In genomic region chr14:31407911-31408604, GRCm38 (mm10) we compare ENCODE assay signal across 8 mouse cellular contexts. TPM values are rescaled to one million over a fixed set of nuclear protein-coding genes. Genes with fewer than 3 reads are reported as not detected.
DNase-seq lines count a peak whose midpoint lies in the region; ATAC-seq lines count a peak whose summit lies in the region.

No protein-coding gene starts in this region.

- H3K27ac ChIP-seq in heart, embryonic 14.5 days (replicated peaks in 1 of 2; ENCODE audit: control insufficient read depth in 1 of 2, insufficient read depth in 1 of 2, low read depth in 2 of 2, low read length in 2 of 2): peak overlapping the region; percentile 78 to 85
- H3K27ac ChIP-seq in liver, embryonic 11.5 days (ENCODE audit: low read depth, low read length): peak overlapping the region; percentile 62

- peak; percentile 56 to 64 for DNase-seq in heart, adult 18-20 months
- no peak for DNase-seq in heart, postnatal 36 days
- DNase-seq in liver, embryonic 11.5 days (ENCODE audit: low spot score): no peak
- DNase-seq in frontal cortex, postnatal 14 days (ENCODE audit: low spot score in 2 of 2): no peak
- no peak for DNase-seq in layer of hippocampus, adult 9-10 months (ENCODE audit: low spot score)

- 57% methylated on average over 6 of the region's 6 CpGs for WGBS in heart, embryonic 14.5 days
- 56% methylated on average over 6 of the region's 6 CpGs for WGBS in liver, embryonic 11.5 days

- H3K9me3 ChIP-seq in heart, embryonic 14.5 days (ENCODE audit: control insufficient read depth, low read length): no peaks in the 10 kb centered on the region
- no peaks in the 10 kb centered on the region for H3K9me3 ChIP-seq in liver, embryonic 11.5 days (ENCODE audit: control insufficient read depth, low read length)

- intact Hi-C loops in heart, postnatal 36 days (cut with DNase I): loop anchor here (2.0 kb wide), 1 partner anchor 27 kb away; no protein-coding TSS in a partner anchor

- peaks cover 61 to 77% of the 10 kb centered on the region in 2 experiments for H3K4me1 ChIP-seq in heart, embryonic 14.5 days (ENCODE audit: control insufficient read depth in 2 of 2, insufficient read depth in 2 of 2, low read length in 2 of 2)
- peaks cover 36% of the 10 kb centered on the region for H3K4me1 ChIP-seq in liver, embryonic 11.5 days (replicated peaks; ENCODE audit: control insufficient read depth, insufficient read depth, low read length)

- peak; percentile 57 for ATAC-seq in CD4-positive, CD25-positive, alpha-beta regulatory T cell, adult 4 months
- no peak for ATAC-seq in heart, embryonic 14.5 days (ENCODE audit: insufficient number of reproducible peaks, insufficient read depth, low FRiP score, low read depth)
- no peak for ATAC-seq in liver, embryonic 11.5 days (replicated peaks; ENCODE audit: low FRiP score)
- ATAC-seq in megakaryocyte-erythroid progenitor cell, adult 5-6 weeks (replicated peaks; ENCODE audit: low FRiP score, low TSS enrichment, poor library complexity, severe bottlenecking): no peak

- peak overlapping the region; percentile 21 for H3K4me2 ChIP-seq in heart, embryonic 14.5 days (ENCODE audit: low read length)
- 0 out of 2 replicates have a peak overlapping the region, but pooled peaks have one; percentile 7 for H3K4me2 ChIP-seq in liver, embryonic 11.5 days

- H3K36me3 ChIP-seq in heart, embryonic 14.5 days (ENCODE audit: control insufficient read depth, insufficient read depth, low read length): peaks cover 7% of the 10 kb centered on the region; the same call in 1 of the 2 replicates
- no peaks in the 10 kb centered on the region for H3K36me3 ChIP-seq in liver, embryonic 11.5 days (ENCODE audit: control insufficient read depth, insufficient read depth, low read length)

- H3K9ac ChIP-seq in heart, embryonic 14.5 days (ENCODE audit: low read length): peak overlapping the region; percentile 35
- H3K9ac ChIP-seq in liver, embryonic 11.5 days (ENCODE audit: low read depth, low read length): no peak overlapping the region

- no peaks in the 10 kb centered on the region for H3K27me3 ChIP-seq in heart, embryonic 14.5 days (ENCODE audit: control insufficient read depth, insufficient read depth, low read length)
- H3K27me3 ChIP-seq in liver, embryonic 11.5 days (replicated peaks; ENCODE audit: control insufficient read depth, insufficient read depth, low read length): no peaks in the 10 kb centered on the region

- no peak overlapping the region for H3K4me3 ChIP-seq in heart, embryonic 14.5 days (ENCODE audit: control insufficient read depth in 1 of 2, insufficient read depth in 1 of 2, low read depth in 1 of 2, low read length in 2 of 2)
- no peak overlapping the region for H3K4me3 ChIP-seq in liver, embryonic 11.5 days (ENCODE audit: low read depth, low read length)

RNA-seq across cellular contexts. Expression of gene Sh3bp5, which starts 27.8 kb away (rescaled TPM):
- total RNA-seq in heart, adult 18-20 months (2021): 10 to 100 TPM; 60.0 to 60.9 TPM
- 10 to 100 TPM; 56.4 to 60.6 TPM for total RNA-seq in heart, postnatal 36 days (2021)
- polyA plus RNA-seq in CD4-positive, CD25-positive, alpha-beta regulatory T cell, adult 4 months (2017; shearing (Covaris generic)): 10 to 100 TPM; 15.4 to 16.8 TPM
- 13.0 and 13.5 TPM in 2 replicates for polyA plus RNA-seq in heart, embryonic 14.5 days (2014; fragmentation: Nextera tagmentation; extraction: Ambion mirVana)
- polyA plus RNA-seq in liver, embryonic 11.5 days (2014; fragmentation: Nextera tagmentation; extraction: Ambion mirVana): 15.0 and 17.3 TPM in 2 replicates
- 1.1 and 2.3 TPM in 2 replicates for total RNA-seq in megakaryocyte-erythroid progenitor cell, adult 5-6 weeks (2014; fragmentation: Nextera tagmentation)
- 1.1 and 1.3 TPM in 2 replicates for total RNA-seq in megakaryocyte-erythroid progenitor cell, adult 5-6 weeks (2017)

Comparison
In these comparisons a context has a peak if more than half of its experiments do, and no peak if none do; other contexts are left out.
1. DNase-seq: peak in heart, adult 18-20 months (2 of 2); none in heart, postnatal 36 days (0 of 2), liver, embryonic 11.5 days (single experiment), frontal cortex, postnatal 14 days (0 of 2) and layer of hippocampus, adult 9-10 months (single experiment).
2. RNA of gene Sh3bp5, which starts 27.8 kb away (total RNA-seq): 60.0 to 60.9 TPM in heart, adult 18-20 months and 56.4 to 60.6 TPM in heart, postnatal 36 days; 1.1 to 2.3 TPM in megakaryocyte-erythroid progenitor cell, adult 5-6 weeks; every median in the first group is over 10 times any median in the second.